Mouse (Mus musculus): ENCODE measurements at regions not wholly inside any gene's neighbourhood (a gene's known extent, or its start where the extent isn't known, plus 50 kb on each side); places are given as distances from the start of the nearest gene placed in this dataset.

DNA sequence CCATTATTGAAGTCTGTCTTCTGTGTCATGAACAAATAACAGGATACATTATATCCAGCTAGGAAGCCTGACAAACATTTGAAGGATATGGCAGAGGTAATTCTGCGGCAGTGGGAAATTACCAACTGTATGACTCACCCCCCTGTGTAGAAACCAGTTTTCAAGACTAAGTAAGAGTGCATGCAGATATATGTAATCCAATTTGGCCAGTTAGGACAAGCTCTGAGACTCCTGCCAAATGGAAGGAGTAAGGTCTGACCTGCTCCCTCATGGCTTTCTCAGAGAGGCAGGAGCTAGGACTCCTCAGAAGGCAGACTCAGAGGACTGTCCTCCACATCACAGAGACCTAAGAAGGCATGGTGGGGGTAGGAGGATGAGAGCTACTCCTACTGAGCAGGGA is 57.6 kb upstream of the Slc22a23 start:
- 87% methylated on average over 1 of the region's 1 CpGs for WGBS
- no peak overlapping the region for H3K4me3 ChIP-seq
- no peak overlapping the region for H3K27ac ChIP-seq
- H3K4me1 ChIP-seq, result peaks cover 8% of the 10 kb centered on the region
- H3K36me3 ChIP-seq (replicated peaks), result no peaks in the 10 kb centered on the region
- no peaks in the 10 kb centered on the region for H3K27me3 ChIP-seq (ENCODE audit: poor library complexity, severe bottlenecking)
- DNase-seq (ENCODE audit: extremely low spot score, low spot score), result no peak
- H3K9me3 ChIP-seq, result no peaks in the 10 kb centered on the region

DNA sequence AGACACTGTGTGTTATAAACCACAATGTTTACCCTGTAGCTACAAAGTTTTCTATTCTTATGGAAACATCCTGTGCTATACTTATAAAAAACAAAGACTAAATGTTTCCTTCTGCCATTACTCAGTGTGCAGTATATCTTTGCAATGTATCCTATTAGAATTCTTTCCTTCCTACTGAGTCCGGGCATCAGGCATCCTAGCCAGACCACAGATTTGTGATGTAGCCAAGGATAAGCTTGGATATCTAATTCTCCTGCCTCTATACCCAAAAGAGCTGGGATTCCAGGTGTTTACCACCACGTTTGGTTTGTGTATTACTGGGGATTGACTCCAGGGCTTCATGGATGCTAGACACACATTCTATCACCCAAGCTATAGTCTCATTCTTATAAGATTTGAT is 56.0 kb upstream of the Slc22a23 start:
- no peaks in the 10 kb centered on the region for H3K36me3 ChIP-seq (replicated peaks)
- H3K9me3 ChIP-seq, result no peaks in the 10 kb centered on the region
- H3K4me1 ChIP-seq, result peaks cover 8% of the 10 kb centered on the region
- H3K4me3 ChIP-seq, result no peak overlapping the region
- 78% methylated on average over 2 of the region's 2 CpGs for WGBS
- no peak overlapping the region for H3K27ac ChIP-seq
- no peak for DNase-seq (ENCODE audit: extremely low spot score, low spot score)
- no peaks in the 10 kb centered on the region for H3K27me3 ChIP-seq (ENCODE audit: poor library complexity, severe bottlenecking)

DNA sequence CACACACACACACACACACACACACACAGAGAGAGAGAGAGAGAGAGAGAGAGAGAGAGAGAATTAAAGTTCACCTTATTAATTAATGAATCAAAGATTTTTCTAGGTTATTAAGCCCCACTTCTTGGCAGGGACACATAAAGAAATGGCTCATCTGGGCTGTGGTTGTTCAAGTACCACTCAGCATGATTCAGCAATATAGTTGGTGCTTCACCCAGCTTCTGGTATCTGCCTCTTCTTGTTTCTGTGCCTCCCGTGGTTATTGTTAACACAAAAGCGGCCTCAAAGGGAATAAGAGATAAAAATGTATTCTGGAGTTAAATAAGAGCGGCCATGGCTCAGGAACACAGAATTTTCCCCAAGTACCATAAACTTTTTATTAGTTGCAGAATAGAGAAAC is 53.9 kb upstream of the Slc22a23 start:
- Histone ChIP-seq H3K27me3 (ENCODE audit: poor library complexity, severe bottlenecking) (no peaks in the 10 kb centered on the region), H3K27ac (peak overlapping the region; percentile 63; the same call in 1 of the 2 replicates), H3K9me3 (no peaks in the 10 kb centered on the region), H3K4me1 (peaks cover 8% of the 10 kb centered on the region), H3K4me3 (no peak overlapping the region), H3K36me3 (replicated peaks) (no peaks in the 10 kb centered on the region)
- 85% methylated on average over 3 of the region's 3 CpGs for WGBS
- no peak for DNase-seq (ENCODE audit: extremely low spot score, low spot score)

DNA sequence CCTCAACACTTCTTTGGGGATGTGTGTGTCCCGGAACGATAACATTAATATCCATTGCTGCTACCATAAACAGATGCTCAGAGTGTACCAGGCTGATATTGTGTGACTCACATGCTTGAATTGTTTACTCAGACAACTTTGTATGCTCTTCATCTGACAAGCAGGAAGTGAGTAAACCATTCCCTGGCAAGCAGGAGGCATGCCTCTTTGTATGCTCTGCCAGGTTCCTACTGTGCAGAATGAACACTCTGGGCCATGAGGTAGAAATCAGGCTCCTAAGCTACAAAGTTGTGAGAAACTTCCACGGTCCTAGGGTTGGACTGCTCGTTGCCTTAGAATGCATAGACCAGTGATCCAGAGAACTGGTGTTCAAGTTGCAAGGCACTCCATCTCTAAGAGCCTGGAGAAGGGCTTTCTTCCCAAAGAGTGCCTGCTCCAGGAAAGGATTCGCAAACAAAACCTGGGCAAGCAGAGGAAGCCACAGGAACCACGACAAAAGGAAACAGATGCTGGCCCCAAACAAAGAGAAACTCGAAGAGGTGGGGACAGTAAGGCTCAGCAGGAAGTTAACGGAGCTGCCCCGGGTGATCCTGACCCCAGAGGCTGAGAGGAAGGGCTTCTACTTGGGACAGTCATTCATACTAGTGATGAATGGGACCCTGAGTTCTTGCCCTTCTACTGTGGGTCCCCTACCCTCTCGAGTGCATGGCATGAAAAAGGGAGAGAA is 53.2 kb upstream of the Slc22a23 start:
- no peak for DNase-seq (ENCODE audit: extremely low spot score, low spot score)
- no peaks in the 10 kb centered on the region for H3K36me3 ChIP-seq (replicated peaks)
- 36% methylated on average over 10 of the region's 10 CpGs for WGBS
- peaks cover 8% of the 10 kb centered on the region for H3K4me1 ChIP-seq
- H3K9me3 ChIP-seq, result no peaks in the 10 kb centered on the region
- no peak overlapping the region for H3K4me3 ChIP-seq
- no peaks in the 10 kb centered on the region for H3K27me3 ChIP-seq (ENCODE audit: poor library complexity, severe bottlenecking)
- H3K27ac ChIP-seq, result peak overlapping the region; percentile 63

DNA sequence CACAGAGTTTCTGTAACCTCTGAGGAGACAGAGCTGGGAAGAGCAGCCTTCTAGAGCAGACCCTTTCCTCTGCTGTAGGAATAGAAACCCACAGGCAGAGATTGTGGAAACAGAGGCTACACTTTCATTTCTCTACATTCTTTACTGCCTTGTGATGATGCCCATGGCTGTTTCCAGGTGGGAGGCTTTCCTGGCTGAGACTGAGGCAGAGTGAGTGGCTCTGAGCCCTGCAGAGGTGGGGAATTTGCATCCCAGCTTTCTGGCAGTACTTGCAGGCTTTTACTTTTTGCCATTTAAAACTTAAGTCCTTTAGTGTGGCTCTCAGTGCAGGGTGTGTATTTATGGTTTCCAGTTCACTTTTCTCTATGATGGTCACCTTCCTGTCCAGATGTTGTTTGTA is 50.5 kb upstream of the Slc22a23 start:
- no peak overlapping the region for H3K4me3 ChIP-seq
- H3K27ac ChIP-seq, result no peak overlapping the region
- no peaks in the 10 kb centered on the region for H3K36me3 ChIP-seq (replicated peaks)
- peaks cover 8% of the 10 kb centered on the region for H3K4me1 ChIP-seq
- peaks cover 14% of the 10 kb centered on the region; the same call in 1 of the 2 replicates for H3K27me3 ChIP-seq (ENCODE audit: poor library complexity, severe bottlenecking)
- no peaks in the 10 kb centered on the region for H3K9me3 ChIP-seq
- DNase-seq (ENCODE audit: extremely low spot score, low spot score), result no peak

DNA sequence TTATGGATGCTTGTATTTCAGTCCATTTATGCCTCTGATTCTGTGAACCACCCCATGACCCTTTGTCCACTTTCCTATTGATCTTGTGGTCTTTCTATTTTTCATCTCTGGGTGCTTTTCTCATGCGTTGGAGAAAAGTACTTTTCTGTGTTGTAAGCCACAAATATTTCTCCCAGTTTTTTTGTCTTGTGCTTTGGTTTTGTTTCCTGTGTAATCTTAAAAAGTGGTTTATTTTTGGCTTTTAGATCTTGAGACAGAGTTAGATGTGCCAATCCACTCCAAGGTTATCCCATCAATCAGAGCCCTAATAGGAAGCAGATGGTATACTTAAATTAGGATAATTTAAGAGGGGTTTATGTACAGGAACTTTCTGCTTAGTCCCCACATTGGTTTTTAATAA is 50.0 kb upstream of the Slc22a23 start:
- no peak for DNase-seq (ENCODE audit: extremely low spot score, low spot score)
- WGBS, result 79% methylated on average over 1 of the region's 1 CpGs
- H3K4me1 ChIP-seq, result peaks cover 8% of the 10 kb centered on the region

More for the DNA sequence above, 50.0 kb upstream of the Slc22a23 start:
- Histone ChIP-seq H3K9me3 (no peaks in the 10 kb centered on the region), H3K4me3 (no peak overlapping the region), H3K27me3 (ENCODE audit: poor library complexity, severe bottlenecking) (peaks cover 14% of the 10 kb centered on the region; the same call in 1 of the 2 replicates), H3K27ac (no peak overlapping the region), H3K36me3 (replicated peaks) (no peaks in the 10 kb centered on the region)
